Mouse (Mus musculus) spleen, postnatal 4 days (tissue): ENCODE results near the gene Ntsr1.

Experiments
- DNase-seq, 2 experiments: peaks; one replicate each; pipeline ENCODE4 v3.0.0; 2022; ENCODE audit warnings: low spot score in 2 of 2

The Ntsr1 gene

DNA sequence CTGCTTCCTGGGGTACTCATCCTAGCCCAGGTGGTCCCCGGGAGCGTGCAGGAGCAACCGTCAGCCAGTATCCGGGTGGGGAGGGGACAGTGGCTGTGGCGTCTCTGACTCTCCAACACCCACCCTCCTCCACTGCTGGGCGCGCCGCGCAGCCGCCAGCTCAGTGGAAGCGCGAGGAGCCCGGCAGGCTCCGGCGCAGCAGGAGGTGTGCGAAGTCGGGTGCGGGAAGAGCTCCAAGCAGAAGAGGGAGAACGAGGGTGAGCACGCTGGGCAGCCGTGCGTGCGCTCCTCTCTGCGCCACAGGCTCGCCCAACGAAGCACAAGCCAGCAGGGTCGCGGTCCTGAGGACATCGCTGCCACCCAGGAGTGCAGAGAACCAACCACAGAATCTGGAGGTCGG is at the start of gene Ntsr1:
Ntsr1 (plus strand) TSS at position 236 of the 400 bp plus-strand sequence.
- no peak for DNase-seq

DNA sequence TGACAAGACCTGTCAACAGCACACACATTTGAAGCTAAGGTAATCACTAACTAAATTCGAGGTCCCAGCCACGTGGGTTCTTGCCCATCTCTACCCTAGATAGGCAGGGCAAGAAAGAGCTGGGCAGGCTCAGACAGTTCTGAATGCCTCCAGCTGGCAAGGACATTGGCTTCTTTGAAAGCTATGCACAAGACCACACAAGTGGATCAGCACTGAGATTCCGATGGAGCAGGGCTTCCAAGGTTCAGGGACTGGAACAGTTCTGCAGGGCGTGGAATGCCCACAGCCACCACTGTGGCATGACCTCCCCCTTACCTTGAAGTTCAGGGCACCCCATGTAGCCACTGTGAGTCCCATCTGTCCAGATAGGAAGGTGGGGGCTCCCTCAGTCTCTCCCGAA is 49.2 kb upstream of the Ntsr1 start:
- no peak for DNase-seq

DNA sequence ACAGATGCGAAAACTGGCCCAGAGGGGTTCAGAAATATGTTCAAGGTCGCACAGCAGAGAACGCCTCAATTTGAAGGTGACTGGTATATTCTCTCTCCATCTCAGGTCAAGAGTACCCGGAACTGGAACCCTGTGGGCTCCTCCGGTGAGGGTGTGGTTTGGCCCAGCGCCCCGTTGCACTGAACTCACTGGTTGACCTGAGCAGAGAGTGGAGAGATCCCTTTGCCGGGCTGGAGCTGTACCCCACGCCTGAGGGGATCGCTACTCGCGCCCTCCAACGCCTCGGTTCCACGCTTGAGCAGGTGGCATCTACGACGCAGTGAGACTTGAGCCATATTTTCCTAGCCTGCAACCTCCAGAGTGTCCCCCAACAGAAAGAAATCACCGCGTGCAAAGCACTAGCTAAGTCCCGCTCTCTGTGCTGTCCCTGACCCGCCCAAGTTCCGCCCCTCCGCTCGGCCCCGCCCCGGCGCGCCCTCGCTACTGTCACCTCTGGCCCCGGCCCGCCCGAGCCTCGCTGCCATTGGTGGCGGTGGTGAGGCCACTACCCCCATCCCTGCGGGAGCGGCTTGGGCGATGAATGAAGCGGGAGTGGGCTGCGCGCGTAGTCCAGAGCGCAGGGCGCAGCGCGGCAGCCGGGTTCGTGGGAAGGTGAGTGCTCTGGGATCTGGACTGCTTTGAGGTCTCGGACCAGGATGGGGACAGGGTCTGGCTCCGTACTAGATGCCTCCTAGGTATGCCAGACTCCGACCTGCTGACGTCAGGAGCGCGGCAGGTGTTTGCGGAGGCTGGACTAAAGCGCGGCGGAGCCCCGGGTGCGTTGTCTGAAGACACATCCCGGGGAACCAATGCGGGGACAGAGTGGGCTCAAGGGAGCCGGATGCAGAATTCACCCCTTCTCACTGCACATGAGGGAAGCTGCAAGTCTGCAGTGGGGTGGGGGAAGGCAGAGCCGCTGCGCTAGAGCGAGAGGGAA is 43.8 kb upstream of the Ntsr1 start, which contains the start of gene Slco4a1:
Slco4a1 (plus strand) TSS at position 523 of the 976 bp plus-strand sequence.
- DNase-seq, result peak; percentile 84 to 91

DNA sequence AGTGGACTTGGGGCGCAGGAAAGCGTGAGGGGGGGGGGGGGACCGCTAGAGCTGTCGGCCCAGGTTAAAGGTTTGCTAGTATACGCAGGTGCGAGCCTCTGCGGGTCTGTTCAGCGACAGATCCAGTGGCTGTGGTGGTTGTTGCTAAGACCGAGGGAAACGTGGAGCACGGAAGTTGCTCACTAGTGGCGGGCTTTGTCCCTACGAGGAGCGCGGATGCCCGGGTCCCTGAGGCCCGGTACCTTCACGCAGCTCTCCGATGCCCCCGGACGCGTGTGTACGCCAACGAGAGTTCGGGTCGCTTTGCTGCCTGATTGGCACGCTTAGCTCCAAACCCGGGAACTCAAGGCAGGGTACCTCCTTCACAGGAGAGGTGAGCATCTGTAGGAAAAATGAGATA is 43.1 kb upstream of the Ntsr1 start:
- DNase-seq, result no peak

DNA sequence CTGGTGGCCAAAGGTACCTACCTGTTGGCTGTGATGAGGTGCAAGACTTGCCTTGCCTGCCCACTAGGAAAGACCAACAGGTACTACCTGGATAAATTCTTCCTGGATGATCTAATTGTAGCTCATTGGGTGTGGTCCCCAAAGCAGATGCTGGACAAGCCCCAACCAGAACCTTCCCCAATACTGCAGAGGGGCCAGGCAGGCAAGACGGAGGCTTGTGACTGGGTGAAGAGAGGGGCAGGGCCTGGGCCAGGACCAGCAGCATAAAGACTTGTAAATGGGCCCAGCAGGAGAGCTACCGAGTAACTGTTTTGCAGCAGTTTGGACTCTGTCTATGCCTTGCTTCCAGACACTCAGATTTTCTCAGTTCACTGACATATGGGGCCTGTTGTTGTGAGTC is 42.1 kb upstream of the Ntsr1 start:
- no peak for DNase-seq

DNA sequence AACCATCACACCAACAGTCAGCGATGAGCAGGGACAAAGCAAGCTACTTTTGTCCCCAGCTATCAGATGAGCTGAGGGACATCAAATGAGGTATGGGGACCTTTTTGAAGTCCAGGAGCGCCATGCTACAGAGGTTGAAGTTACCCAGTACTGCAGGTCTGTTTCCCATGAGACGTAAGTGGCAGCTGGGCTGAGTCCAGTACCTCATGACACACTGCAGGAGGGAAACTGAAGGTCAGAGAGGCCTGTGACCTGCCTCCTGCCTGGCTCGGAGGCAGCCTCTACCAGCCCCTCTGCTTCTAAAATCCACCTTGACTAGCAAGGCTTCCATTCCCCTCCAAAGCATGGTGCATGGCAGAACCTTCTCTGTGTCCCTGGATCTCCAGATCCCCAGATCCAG is 40.3 kb upstream of the Ntsr1 start:
- no peak for DNase-seq

DNA sequence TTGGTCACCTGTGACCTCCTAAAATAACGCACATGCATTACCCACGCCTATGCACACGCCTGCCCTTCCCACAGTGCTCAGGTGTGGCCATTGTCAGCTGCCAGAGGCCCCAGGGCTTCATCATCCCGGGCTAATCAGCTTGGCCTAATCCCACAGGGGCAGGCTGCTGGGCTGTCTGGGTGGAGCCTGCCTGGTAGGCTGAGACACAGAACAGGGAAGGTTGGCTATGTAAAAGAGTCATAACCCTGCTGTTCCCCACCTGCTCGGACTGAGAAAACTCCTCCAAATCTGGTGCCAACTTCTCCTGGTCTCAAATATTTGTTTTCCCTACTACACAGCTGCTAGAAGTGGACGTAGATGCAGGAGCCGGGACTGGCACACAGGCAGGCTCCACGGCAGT is 39.0 kb upstream of the Ntsr1 start:
- no peak for DNase-seq

DNA sequence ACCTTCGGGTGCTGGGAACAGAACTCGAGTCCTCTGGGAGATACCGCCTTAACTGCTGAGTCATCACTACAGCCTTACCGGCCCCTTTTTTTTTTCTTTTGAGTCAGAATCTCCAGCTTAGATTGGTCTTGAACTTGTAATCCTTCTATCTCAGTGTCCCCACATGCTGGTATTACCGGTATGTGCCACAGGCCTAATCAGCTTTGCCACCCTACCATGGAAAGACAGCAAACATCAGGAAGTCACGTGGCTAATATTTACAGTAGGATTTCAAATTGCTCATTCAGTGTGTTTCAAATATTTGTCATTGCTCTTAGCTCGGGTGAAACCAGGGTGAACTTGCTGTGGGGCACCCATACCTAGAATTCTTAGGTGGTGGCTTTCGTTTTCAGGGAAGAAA is 37.2 kb upstream of the Ntsr1 start:
- no peak for DNase-seq

DNA sequence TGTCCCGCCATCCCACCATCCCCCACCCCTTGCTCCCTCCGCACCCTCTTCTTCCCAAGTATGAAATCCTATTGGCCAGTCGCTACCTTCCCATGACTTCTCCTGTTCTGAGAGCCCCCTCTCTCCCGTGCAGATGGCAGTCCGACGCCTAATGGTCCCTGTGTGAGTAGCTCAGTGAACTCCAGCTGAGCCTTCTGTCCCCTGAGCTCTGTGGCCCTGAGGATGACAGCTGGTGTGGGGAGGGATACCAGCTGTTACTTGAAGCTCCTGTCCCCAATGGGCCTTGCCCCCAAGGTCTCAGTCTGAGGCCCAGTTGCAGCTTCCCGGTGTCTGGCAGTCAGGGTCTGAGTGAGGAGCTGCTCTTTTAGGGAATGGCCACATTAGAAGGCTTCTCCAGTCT is 33.3 kb upstream of the Ntsr1 start:
- DNase-seq, result no peak

DNA sequence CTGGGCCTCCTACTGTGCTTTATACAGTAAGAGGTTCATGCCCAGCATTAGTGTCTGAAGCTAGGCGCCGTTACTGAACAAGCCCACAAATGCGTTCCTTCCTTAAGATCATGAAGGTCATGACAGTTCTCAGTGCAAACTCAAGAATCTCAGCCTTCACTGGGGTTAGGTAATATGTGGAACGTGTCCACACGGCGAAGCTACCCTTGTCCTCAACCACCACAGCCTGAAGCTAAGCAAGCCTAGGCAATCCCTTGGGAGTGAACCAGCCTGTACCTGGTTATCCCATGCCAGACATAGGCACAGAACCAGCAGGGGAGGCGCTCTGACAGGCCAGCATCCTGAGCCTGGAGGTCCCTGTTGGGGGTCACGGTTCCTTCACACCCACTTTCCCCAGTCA is 30.9 kb upstream of the Ntsr1 start:
- DNase-seq, result no peak

DNA sequence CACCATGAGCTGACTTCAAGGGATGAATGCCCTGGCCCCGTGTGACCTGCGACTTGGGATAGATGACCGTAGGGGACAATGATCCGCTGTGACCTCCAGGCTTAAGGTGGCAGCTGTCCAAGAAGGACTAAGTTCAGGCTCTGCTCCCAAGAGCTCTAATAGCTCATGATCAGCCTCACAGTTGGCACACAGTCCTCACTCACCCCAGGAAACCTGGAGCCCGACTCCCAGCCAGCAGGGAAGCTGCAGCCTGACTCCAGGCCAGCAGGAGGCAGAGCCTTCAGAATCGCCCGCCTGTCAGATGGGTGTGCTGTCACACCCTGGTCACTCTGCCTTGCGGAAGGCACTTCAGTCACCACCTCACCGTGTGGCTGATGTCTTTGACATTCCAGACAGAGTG is 30.0 kb upstream of the Ntsr1 start:
- no peak for DNase-seq

DNA sequence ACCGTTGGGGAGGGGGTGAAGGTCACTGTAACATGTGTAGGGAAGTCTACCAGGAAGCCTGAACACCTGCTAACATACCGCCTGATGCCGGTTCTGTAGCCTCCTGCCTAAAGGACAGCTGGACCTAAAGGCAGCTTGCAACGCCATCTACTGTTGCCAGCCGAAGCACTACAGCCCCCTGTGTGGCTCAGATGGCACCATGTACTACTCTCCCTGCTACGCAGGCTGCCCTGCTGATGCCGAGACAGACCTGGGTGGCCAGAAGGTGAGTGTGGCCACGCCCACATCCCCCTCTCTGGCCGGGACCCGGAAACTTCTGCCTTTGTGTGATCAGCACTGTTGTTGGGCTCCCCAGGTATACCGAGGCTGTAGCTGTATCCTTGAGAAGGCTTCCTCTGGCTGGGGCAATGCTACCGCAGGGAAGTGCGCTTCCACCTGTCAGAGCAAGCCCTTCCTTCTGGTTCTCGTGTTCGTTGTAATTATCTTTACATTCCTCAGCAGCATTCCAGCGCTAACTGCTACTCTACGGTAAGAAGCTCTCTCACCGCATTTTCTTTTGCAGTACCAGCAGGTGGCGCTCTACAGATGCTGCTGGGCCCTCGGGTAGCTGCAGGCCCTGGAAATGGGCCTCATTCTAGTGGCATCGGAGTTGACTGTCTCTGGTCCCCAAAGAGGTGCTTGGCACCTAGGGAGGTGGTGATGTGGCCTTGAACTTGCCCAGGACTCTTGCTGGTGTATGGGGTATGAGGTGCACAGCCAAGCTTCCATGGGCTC is 27.3 kb upstream of the Ntsr1 start:
- DNase-seq, result peak in 1 of 2 experiments; percentile 71

DNA sequence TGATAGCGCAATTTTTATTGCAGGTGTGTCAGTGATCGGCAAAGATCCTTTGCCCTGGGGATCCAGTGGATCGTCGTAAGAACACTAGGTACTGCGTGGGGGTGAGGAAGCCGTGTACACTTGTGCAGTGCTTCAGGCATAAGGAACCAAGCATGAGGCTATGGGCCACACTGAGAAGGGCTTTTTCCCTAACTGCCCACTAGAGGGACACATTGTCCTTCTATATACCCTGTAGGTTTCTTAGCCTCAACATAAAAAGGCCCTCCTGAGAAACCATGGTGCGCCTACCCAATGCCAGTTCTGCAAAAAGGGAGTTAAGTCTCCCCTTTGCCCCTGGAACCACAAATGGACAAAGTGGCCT is 26.7 kb upstream of the Ntsr1 start:
- DNase-seq, result peak in 1 of 2 experiments; percentile 27

DNA sequence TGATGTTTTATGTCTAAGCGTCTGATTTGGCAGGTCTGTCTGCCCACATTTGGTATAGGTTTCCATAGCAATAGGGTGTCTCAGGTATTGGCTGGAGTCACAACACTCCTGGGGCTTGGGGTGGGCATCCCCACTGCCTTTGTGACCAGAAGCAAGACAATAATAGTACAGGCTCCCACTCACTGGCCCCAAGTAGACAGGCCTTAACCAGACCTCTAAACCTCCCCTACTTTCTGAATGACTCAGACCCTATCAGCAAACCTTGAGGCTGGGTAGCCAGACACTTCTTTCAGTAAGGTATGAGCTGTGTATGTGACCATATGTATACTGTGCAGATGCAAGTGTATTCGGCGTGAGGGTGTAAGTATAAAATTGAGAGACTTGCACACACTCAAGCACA is 24.9 kb upstream of the Ntsr1 start:
- DNase-seq, result no peak

DNA sequence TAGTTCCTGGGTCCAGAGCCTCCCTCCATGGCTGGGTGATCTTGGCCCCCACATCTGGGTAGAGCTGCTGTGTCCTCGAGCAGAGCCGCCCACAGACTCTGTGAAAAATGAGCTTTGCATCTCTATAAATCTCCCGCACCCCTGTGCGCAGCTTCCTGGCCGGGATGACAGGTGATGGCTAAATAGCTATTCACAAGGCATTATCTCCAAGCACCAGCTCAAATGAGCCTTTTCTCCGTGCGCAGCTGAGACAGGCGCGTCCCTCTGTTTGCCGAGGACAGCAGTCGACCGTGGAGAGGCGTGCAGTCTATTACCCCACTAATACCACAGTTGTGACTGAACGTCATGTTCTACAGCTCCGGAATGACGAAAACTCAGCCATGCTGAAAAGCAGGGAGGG is 17.5 kb upstream of the Ntsr1 start:
- no peak for DNase-seq

DNA sequence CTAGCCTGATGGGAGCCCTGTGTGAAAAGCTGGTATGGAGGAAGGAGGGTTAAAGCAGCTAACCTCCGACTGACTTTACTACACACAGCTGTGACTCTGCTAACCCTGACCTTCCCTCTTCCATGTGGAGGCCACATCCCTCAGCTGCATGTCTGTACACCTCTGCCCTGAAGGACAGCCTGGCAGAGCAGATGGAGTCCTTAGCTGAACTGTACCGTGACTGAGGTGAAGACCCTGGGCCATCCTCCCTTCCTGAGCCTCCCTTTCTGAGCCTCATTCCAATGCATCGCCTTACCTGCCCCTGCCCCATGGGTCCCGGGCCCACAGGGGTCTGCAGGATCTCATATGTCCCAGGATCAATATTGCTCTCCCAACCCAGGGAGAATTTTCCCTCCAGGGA is 14.9 kb upstream of the Ntsr1 start:
- DNase-seq, result no peak

DNA sequence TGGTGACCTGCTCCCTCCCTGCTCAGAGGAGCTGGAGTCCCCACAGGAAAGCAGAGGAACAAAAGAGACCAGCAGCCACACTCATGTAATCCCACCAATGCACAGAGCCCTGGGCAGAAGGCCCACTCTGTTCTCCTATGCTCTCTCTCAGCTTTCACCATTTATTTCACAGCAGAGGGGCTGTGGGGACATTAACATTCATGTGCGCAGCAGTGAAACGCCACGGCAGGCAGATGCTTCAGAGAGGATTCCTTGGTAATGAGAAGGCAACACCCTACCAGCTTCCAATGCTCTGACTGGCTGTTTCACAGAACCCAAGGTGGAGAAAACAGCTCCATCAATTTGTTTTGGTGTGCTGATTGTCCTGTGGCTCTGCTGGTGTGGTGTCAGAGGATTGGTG is 14.5 kb upstream of the Ntsr1 start:
- DNase-seq, result no peak

DNA sequence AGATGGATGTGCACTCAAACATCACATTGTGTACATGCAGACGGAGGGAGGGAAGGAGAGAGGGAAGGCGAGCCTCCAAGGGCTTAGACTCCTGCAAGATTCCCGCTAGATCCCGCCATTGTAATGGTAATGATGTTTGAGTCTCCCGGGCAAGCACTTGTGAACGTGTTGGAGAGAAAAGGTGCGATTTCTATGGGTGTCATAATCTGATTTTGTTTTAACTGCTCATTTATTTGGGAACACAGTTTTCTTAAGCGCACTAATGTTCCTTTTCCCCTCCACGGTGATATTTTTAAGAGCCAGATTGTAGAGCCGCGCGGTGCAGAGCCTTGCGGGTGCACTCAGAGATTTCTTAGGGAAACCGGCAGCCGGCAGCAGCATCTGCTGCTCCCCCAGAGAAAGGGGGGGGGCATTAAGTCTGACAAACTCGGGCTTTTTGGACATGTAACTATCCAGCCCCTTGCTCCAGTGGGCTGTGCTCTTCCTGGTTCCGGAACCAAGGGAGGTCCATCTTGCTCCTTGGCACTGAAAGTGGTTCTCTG is 11.5 kb upstream of the Ntsr1 start:
- DNase-seq, result no peak

DNA sequence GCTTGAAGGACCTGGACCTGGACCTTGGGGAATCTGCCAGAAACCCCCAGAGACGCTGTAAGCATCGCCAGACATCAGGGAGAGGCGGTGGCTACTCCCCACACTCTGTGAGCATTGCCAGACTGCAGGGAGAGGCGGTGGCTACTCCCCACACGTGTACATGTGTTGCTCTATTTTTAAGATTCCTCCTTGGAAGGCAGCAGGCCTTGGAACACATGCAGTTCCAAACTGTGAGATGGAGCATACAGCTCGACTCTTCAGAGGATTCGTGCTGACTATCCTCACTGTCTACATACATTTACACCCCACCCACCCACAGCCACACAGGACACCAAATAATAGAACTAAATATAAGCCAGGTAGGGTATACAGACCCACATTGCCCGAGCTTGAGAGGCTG is 3.9 kb upstream of the Ntsr1 start:
- no peak for DNase-seq

DNA sequence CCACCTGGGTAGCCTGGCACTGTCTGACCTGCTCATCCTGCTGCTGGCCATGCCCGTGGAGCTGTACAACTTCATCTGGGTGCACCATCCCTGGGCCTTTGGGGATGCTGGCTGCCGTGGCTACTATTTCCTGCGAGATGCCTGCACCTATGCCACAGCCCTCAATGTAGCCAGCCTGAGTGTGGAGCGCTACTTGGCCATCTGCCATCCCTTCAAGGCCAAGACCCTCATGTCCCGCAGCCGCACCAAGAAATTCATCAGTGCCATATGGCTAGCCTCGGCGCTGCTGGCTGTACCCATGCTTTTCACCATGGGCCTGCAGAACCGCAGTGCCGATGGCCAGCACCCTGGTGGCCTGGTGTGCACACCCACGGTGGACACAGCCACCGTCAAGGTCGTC is 950 bp downstream of the Ntsr1 start:
- no peak for DNase-seq

DNA sequence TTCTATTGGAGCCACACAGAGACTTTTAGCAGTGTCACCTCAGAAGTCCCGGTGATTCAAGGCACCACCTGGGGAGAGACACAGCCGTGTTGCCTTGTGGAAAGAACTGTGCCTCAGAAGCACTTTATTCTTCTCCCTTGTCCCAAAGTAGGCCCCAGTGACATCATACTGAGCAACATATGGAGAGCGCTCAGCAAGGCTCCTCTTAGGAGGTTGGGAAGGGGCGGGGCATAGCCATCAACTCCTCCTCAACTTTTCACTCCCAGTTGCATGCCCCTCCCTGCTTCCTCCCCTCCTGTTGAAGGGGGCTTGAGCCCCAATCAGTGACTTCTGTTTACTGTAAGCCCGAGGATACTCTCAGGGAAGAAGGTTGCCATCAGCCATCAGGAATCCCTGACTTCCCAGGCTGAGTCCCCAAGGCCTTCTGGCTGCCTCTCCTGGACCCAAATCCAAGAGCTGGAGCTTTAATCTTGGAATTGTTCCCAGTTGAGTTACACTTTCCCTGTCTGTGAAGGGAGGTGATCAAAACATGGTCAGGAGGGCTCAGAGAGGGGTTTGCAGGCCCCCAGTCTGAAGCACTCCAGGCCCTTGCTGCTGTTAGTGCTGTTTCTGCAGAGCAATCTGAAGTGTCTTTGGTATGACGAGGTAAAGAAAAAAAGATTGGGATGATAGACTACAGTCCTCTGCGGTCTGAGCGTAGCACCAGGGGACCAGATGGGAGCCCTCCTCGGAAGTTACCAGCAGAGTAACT is 1.6 kb downstream of the Ntsr1 start:
- no peak for DNase-seq

DNA sequence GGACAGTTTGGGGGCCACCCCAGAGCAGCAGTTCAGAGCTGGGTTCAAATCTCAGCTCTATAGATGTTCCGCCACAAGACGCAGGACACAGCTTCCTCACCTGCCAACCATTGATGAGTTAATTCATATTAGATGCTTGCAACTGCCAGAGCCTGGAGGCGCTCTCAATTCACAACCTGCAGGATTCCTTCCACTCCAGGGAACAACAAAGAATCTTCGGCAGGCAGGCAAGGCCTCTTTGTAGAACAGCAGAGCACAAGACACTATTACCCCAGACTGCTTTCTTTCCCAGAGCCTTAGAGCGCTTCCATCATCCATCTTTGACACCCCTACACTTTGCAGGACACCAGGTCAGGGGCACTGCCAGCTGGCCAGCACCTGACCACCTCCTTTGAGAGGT is 6.5 kb downstream of the Ntsr1 start:
- DNase-seq, result no peak
